Mouse (Mus musculus) ovary, postnatal 36 days (tissue): ENCODE results near the gene Fndc3b.

ENCODE experiments used
- DNase-seq: peaks from one replicate; pipeline ENCODE4 v3.0.0; 2022; ENCODE audit warnings: low spot score, mixed read lengths

The Fndc3b gene

GRCm38 (mm10) chr3:27670416-27670815, 40.7 kb downstream of the Fndc3b start:
- DNase-seq, result no peak

GRCm38 (mm10) chr3:27667280-27667679, 43.8 kb downstream of the Fndc3b start:
- no peak for DNase-seq

GRCm38 (mm10) chr3:27665338-27665737, 45.8 kb downstream of the Fndc3b start:
- no peak for DNase-seq

- no peak for DNase-seq
These were observed 47.9 kb downstream of the Fndc3b start for GRCm38 (mm10) chr3:27663221-27663620.

- DNase-seq, result no peak
These were observed 52.8 kb downstream of the Fndc3b start for GRCm38 (mm10) chr3:27658198-27658763.

GRCm38 (mm10) chr3:27656764-27657390, 54.2 kb downstream of the Fndc3b start:
- DNase-seq, result no peak

- DNase-seq, result no peak
These were observed 55.4 kb downstream of the Fndc3b start for GRCm38 (mm10) chr3:27655673-27656072.

GRCm38 (mm10) chr3:27655042-27655441, 56.1 kb downstream of the Fndc3b start:
- no peak for DNase-seq

- no peak for DNase-seq
These were observed 58.6 kb downstream of the Fndc3b start for GRCm38 (mm10) chr3:27652451-27653011.

GRCm38 (mm10) chr3:27651731-27652130, 59.4 kb downstream of the Fndc3b start:
- DNase-seq, result no peak

GRCm38 (mm10) chr3:27650083-27650482, 61.0 kb downstream of the Fndc3b start:
- no peak for DNase-seq

- DNase-seq, result no peak
These were observed 61.8 kb downstream of the Fndc3b start for GRCm38 (mm10) chr3:27649316-27649715.

GRCm38 (mm10) chr3:27642381-27642780, 68.7 kb downstream of the Fndc3b start:
- no peak for DNase-seq

- no peak for DNase-seq
These were observed 71.4 kb downstream of the Fndc3b start for GRCm38 (mm10) chr3:27639701-27640100.

GRCm38 (mm10) chr3:27637046-27637661, 74.0 kb downstream of the Fndc3b start:
- no peak for DNase-seq

GRCm38 (mm10) chr3:27635776-27636175, 75.3 kb downstream of the Fndc3b start:
- no peak for DNase-seq

- DNase-seq, result no peak
These were observed 78.2 kb downstream of the Fndc3b start for GRCm38 (mm10) chr3:27632880-27633279.

GRCm38 (mm10) chr3:27631112-27631511, 80.0 kb downstream of the Fndc3b start:
- no peak for DNase-seq

GRCm38 (mm10) chr3:27629716-27630115, 81.4 kb downstream of the Fndc3b start:
- DNase-seq, result no peak

GRCm38 (mm10) chr3:27626301-27626700, 84.8 kb downstream of the Fndc3b start:
- no peak for DNase-seq

- no peak for DNase-seq
These were observed 85.5 kb downstream of the Fndc3b start for GRCm38 (mm10) chr3:27625592-27625985.

- no peak for DNase-seq
These were observed 86.0 kb downstream of the Fndc3b start for GRCm38 (mm10) chr3:27624974-27625591.

GRCm38 (mm10) chr3:27622451-27622850, 88.7 kb downstream of the Fndc3b start:
- no peak for DNase-seq
